Mouse (Mus musculus) ES-Bruce4 (cell line): ENCODE data around the gene Mfsd6l.

Experiments
- CTCF ChIP-seq: IDR thresholded peaks from one replicate; pipeline ENCODE4 v1.8.1; 2011; ENCODE audit warnings: low read depth, low read length
- EP300 ChIP-seq: IDR thresholded peaks from 2 replicates; pipeline ENCODE4 v1.6.1; 2011; ENCODE audit warnings: low read depth, low read length; ENCODE audit not compliant: insufficient read depth
- POLR2A ChIP-seq: IDR thresholded peaks from one replicate; pipeline ENCODE4 v1.8.1; 2011; ENCODE audit warnings: low read length; ENCODE audit not compliant: insufficient read depth

DNA sequence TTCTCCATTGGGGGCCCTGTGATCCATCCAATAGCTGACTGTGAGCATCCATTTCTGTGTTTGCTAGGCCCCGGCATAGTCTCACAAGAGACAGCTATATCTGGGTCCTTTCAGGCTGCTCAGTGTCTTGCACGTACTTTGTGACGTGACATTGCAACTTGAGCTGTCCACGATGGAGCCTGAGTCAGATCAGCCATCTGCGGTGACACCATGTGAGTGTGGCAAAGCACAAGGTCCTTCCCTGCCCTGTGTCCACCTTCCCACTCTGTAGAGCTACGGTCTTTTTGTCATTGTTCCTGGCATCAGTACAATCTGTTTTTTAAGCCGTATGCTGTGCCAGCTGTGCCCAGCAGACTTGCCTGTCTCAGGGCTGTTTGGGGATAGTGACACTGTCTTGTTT lies 48.7 kb upstream of the Mfsd6l start:
- TF ChIP-seq POLR2A (no peak), CTCF (no peak), EP300 (no peak)
